Comparison of ENCODE assay signal across 19 mouse cellular contexts in genomic region chr13:69915796-69916195, GRCm38 (mm10).
DNase-seq lines count a peak whose midpoint lies in the region; ATAC-seq and TF ChIP-seq lines count a peak whose summit lies in the region.
"Had no signal": no experiment of that assay in that cellular context is flagged by ENCODE, and none has a peak within 500 bp of the region (broad histone marks: within the 10 kb centered on the region; RNA-seq: fewer than 3 reads in every experiment).

No protein-coding gene starts in this region.

- no peaks in the 10 kb centered on the region for H3K9me3 ChIP-seq in forebrain, embryonic 16.5 days (ENCODE audit: control insufficient read depth, low read length)
- H3K9me3 ChIP-seq in forebrain, embryonic 10.5 days, result peaks cover 2% of the 10 kb centered on the region; the same call in 1 of the 2 replicates
- no peaks in the 10 kb centered on the region for H3K9me3 ChIP-seq in forebrain, postnatal 0 days (ENCODE audit: low read length)
- no peaks in the 10 kb centered on the region for H3K9me3 ChIP-seq in forebrain, embryonic 13.5 days (replicated peaks)

- no peaks in the 10 kb centered on the region for H3K4me1 ChIP-seq in forebrain, embryonic 16.5 days (replicated peaks; ENCODE audit: control insufficient read depth, insufficient read depth, low read length)
- peaks cover 10% of the 10 kb centered on the region for H3K4me1 ChIP-seq in forebrain, embryonic 10.5 days
- no peaks in the 10 kb centered on the region for H3K4me1 ChIP-seq in forebrain, postnatal 0 days (ENCODE audit: insufficient read depth)
- no peaks in the 10 kb centered on the region for H3K4me1 ChIP-seq in forebrain, embryonic 13.5 days

- H3K4me2 ChIP-seq in forebrain, embryonic 16.5 days (ENCODE audit: low read length), result no peak overlapping the region
- H3K4me2 ChIP-seq in forebrain, postnatal 0 days (ENCODE audit: low read depth), result no peak overlapping the region
- no peak overlapping the region for H3K4me2 ChIP-seq in forebrain, embryonic 13.5 days

- 79% methylated on average over 3 of the region's 3 CpGs for WGBS in forebrain, embryonic 16.5 days
- 84% methylated on average over 3 of the region's 3 CpGs for WGBS in forebrain, embryonic 10.5 days
- 70% methylated on average over 3 of the region's 3 CpGs for WGBS in forebrain, postnatal 0 days
- 75% methylated on average over 3 of the region's 3 CpGs for WGBS in forebrain, embryonic 13.5 days

- H3K27me3 ChIP-seq in forebrain, embryonic 16.5 days (replicated peaks; ENCODE audit: control insufficient read depth, insufficient read depth, low read length), result no peaks in the 10 kb centered on the region
- H3K27me3 ChIP-seq in forebrain, embryonic 10.5 days (ENCODE audit: poor library complexity, severe bottlenecking), result no peaks in the 10 kb centered on the region
- H3K27me3 ChIP-seq in forebrain, postnatal 0 days (ENCODE audit: insufficient read depth, low read length), result no peaks in the 10 kb centered on the region
- H3K27me3 ChIP-seq in forebrain, embryonic 13.5 days, result no peaks in the 10 kb centered on the region
- H3K27me3 ChIP-seq: CH12.LX, Patski had no signal

- no peak for TF ChIP-seq CTCF in forebrain, postnatal 0 days (IDR thresholded peaks at IDR 0.05; ENCODE audit: low read depth)

- H3K27ac ChIP-seq in forebrain, embryonic 16.5 days (ENCODE audit: low read length), result no peak overlapping the region
- no peak overlapping the region for H3K27ac ChIP-seq in forebrain, embryonic 10.5 days
- no peak overlapping the region for H3K27ac ChIP-seq in forebrain, postnatal 0 days (ENCODE audit: low read depth, low read length)
- no peak overlapping the region for H3K27ac ChIP-seq in forebrain, embryonic 13.5 days

- H3K36me3 ChIP-seq in forebrain, embryonic 16.5 days (ENCODE audit: control insufficient read depth, insufficient read depth), result no peaks in the 10 kb centered on the region
- no peaks in the 10 kb centered on the region for H3K36me3 ChIP-seq in forebrain, embryonic 10.5 days (replicated peaks)
- no peaks in the 10 kb centered on the region for H3K36me3 ChIP-seq in forebrain, postnatal 0 days (ENCODE audit: insufficient read depth)
- H3K36me3 ChIP-seq in forebrain, embryonic 13.5 days (ENCODE audit: poor library complexity, severe bottlenecking), result no peaks in the 10 kb centered on the region
- H3K36me3 ChIP-seq: G1E had no signal

- ATAC-seq in forebrain, embryonic 16.5 days, result peak; percentile 58
- ATAC-seq in forebrain, postnatal 0 days, result peak; percentile 85; the same call in 1 of the 2 replicates
- no peak for ATAC-seq in forebrain, embryonic 13.5 days
- ATAC-seq: activated CD4-positive, CD25-positive, alpha-beta regulatory T cell, adult 4 months; CD4-positive, CD25-positive, alpha-beta regulatory T cell, adult 4 months; Patski had no signal

- no peak for DNase-seq in forebrain, embryonic 10.5 days (ENCODE audit: extremely low spot score, low spot score)
- DNase-seq in forebrain, postnatal 0 days, result no peak
- DNase-seq: adrenal gland, adult 2 months; adrenal gland, adult 8-10 months; adrenal gland, postnatal 10 days; adrenal gland, postnatal 14 days; adrenal gland, postnatal 25 days; adrenal gland, postnatal 36 days; B cell, adult 2 months; cerebellum, adult 11 months; cerebellum, adult 11-12 months; cerebellum, adult 18-20 months had no signal

- no peak overlapping the region for H3K4me3 ChIP-seq in forebrain, embryonic 16.5 days (replicated peaks; ENCODE audit: low read length)
- no peak overlapping the region for H3K4me3 ChIP-seq in forebrain, embryonic 10.5 days
- no peak overlapping the region for H3K4me3 ChIP-seq in forebrain, postnatal 0 days (ENCODE audit: low read depth, low read length)
- H3K4me3 ChIP-seq in forebrain, embryonic 13.5 days, result no peak overlapping the region

- no peak overlapping the region for H3K9ac ChIP-seq in forebrain, embryonic 16.5 days (replicated peaks; ENCODE audit: low read depth, low read length)
- no peak overlapping the region for H3K9ac ChIP-seq in forebrain, postnatal 0 days
- no peak overlapping the region for H3K9ac ChIP-seq in forebrain, embryonic 13.5 days
